Mouse (Mus musculus) neural tube, embryonic 14.5 days (tissue): ENCODE measurements around the gene Skil. TPM values are rescaled to one million over a fixed set of nuclear protein-coding genes. Genes with fewer than 3 reads are reported as not detected.
A peak's percentile ranks its signal among the peaks of the same experiment; 100 is the strongest.
"Not testable (repeated sequence)": the region's sequence is repeated elsewhere in the genome, so short reads cannot be mapped to it uniquely, and the experiment has no call there.

Source experiments
- ATAC-seq: fragments of 200-750 bp; cut with Nextera tagmentation; 2 replicates; pipeline ENCODE4 v1.8.0; 2017; ENCODE audit warnings: low read depth, mild to moderate bottlenecking, moderate TSS enrichment, moderate library complexity
- H3K27ac ChIP-seq: fragments of 300-500 bp; sonication (generic); 2 replicates; pipeline ENCODE4 v1.5.1; 2014; ENCODE audit warnings: low read depth, mild to moderate bottlenecking, control low read depth, low read length, moderate library complexity, mixed read lengths
- H3K27me3 ChIP-seq: fragments of 300-500 bp; sonication (generic); 2 replicates; pipeline ENCODE4 v1.6.1; 2014; ENCODE audit warnings: low read length; ENCODE audit not compliant: control insufficient read depth, insufficient read depth
- H3K36me3 ChIP-seq: fragments of 300-500 bp; sonication (generic); 2 replicates; pipeline ENCODE4 v1.6.1; 2014; ENCODE audit warnings: low read length, mixed read lengths; ENCODE audit not compliant: control insufficient read depth, insufficient read depth
- H3K4me1 ChIP-seq: fragments of 300-500 bp; sonication (generic); 2 replicates; pipeline ENCODE4 v1.6.1; 2014; ENCODE audit warnings: low read length; ENCODE audit not compliant: control insufficient read depth, insufficient read depth
- H3K4me2 ChIP-seq: fragments of 300-500 bp; sonication (generic); 2 replicates; pipeline ENCODE4 v1.6.1; 2014; ENCODE audit warnings: mild to moderate bottlenecking, low read depth, low read length, control low read depth
- H3K4me3 ChIP-seq: fragments of 300-500 bp; sonication (generic); 2 replicates; pipeline ENCODE4 v1.5.1; 2014; ENCODE audit warnings: low read depth, low read length, control low read depth, mixed read lengths
- H3K9ac ChIP-seq: fragments of 300-500 bp; sonication (generic); replicated peaks from 2 replicates; pipeline ENCODE4 v1.6.1; 2014; ENCODE audit warnings: low read depth, mild to moderate bottlenecking, control low read depth, low read length, mixed read lengths
- H3K9me3 ChIP-seq: fragments of 300-500 bp; sonication (generic); 2 replicates; pipeline ENCODE4 v1.6.1; 2016; ENCODE audit warnings: low read length; ENCODE audit not compliant: control insufficient read depth
- WGBS: fragments of 180-500 bp; shearing (Covaris S2); extraction: QIAGEN DNeasy Blood & Tissue Kit; methylation state at CpG from one replicate; pipeline ENCODE4 v1.1.7; 2014; 5-methylcytosine and 5-hydroxymethylcytosine counted together
- polyA plus RNA-seq: library from polyadenylated mRNA; unstranded; fragments of >200 nt; fragmentation: Nextera tagmentation; extraction: Ambion mirVana; gene quantifications from 2 replicates; pipeline ENCODE4 v1.2.1, GENCODE M21; 2014

Gene Skil
- polyA plus RNA-seq, 1 experiment from 2014 or later: 39.7 TPM

- Histone ChIP-seq H3K4me2 (no peak overlapping the region), H3K9me3 (no peaks in the 10 kb centered on the region), H3K9ac (no peak overlapping the region), H3K4me3 (no peak overlapping the region), H3K36me3 (no peaks in the 10 kb centered on the region), H3K4me1 (no peaks in the 10 kb centered on the region), H3K27me3 (no peaks in the 10 kb centered on the region), H3K27ac (no peak overlapping the region)
- 55% methylated on average over 5 of the region's 5 CpGs for WGBS
- no peak for ATAC-seq
Measured at GRCm38 (mm10) chr3:31133664-31134063, 38.8 kb downstream of the Skil start.

GRCm38 (mm10) chr3:31134246-31134645, 39.4 kb downstream of the Skil start:
- no peaks in the 10 kb centered on the region for H3K9me3 ChIP-seq
- H3K36me3 ChIP-seq: no peaks in the 10 kb centered on the region
- H3K9ac ChIP-seq: no peak overlapping the region
- WGBS: 88% methylated on average over 8 of the region's 8 CpGs
- H3K4me3 ChIP-seq: no peak overlapping the region
- no peaks in the 10 kb centered on the region for H3K27me3 ChIP-seq
- H3K4me1 ChIP-seq: no peaks in the 10 kb centered on the region
- no peak for ATAC-seq
- H3K27ac ChIP-seq: no peak overlapping the region
- H3K4me2 ChIP-seq: no peak overlapping the region

GRCm38 (mm10) chr3:31134696-31135095, 39.8 kb downstream of the Skil start:
- no peak for ATAC-seq

GRCm38 (mm10) chr3:31136591-31136990, 41.7 kb downstream of the Skil start:
- not testable (repeated sequence) for H3K4me2 ChIP-seq, H3K36me3 ChIP-seq, H3K4me1 ChIP-seq, H3K27me3 ChIP-seq, H3K9ac ChIP-seq, H3K9me3 ChIP-seq, H3K27ac ChIP-seq, ATAC-seq, H3K4me3 ChIP-seq
- 74% methylated on average over 4 of the region's 4 CpGs for WGBS

More at GRCm38 (mm10) chr3:31134696-31135095, 39.8 kb downstream of the Skil start:
- Histone ChIP-seq H3K36me3 (no peaks in the 10 kb centered on the region), H3K27me3 (no peaks in the 10 kb centered on the region), H3K9me3 (no peaks in the 10 kb centered on the region), H3K9ac (no peak overlapping the region), H3K4me3 (no peak overlapping the region), H3K4me1 (no peaks in the 10 kb centered on the region), H3K27ac (no peak overlapping the region), H3K4me2 (no peak overlapping the region)
- 74% methylated on average over 7 of the region's 7 CpGs for WGBS

GRCm38 (mm10) chr3:31138454-31139424, 43.9 kb downstream of the Skil start:
- no peak overlapping the region for H3K9ac ChIP-seq
- no peak overlapping the region for H3K4me3 ChIP-seq
- H3K9me3 ChIP-seq: no peaks in the 10 kb centered on the region
- H3K4me2 ChIP-seq: no peak overlapping the region
- no peak overlapping the region for H3K27ac ChIP-seq
- H3K4me1 ChIP-seq: no peaks in the 10 kb centered on the region
- 57% methylated on average over 13 of the region's 13 CpGs for WGBS
- H3K27me3 ChIP-seq: no peaks in the 10 kb centered on the region
- no peaks in the 10 kb centered on the region for H3K36me3 ChIP-seq
- ATAC-seq: peak; percentile 58

- H3K9me3 ChIP-seq: no peaks in the 10 kb centered on the region
- H3K9ac ChIP-seq: no peak overlapping the region
- 83% methylated on average over 4 of the region's 4 CpGs for WGBS
Measured at GRCm38 (mm10) chr3:31141621-31142020, 46.8 kb downstream of the Skil start.

GRCm38 (mm10) chr3:31145222-31145621, 50.4 kb downstream of the Skil start:
- H3K4me2 ChIP-seq, H3K4me3 ChIP-seq, H3K9ac ChIP-seq, H3K9me3 ChIP-seq, H3K4me1 ChIP-seq, H3K27ac ChIP-seq, H3K36me3 ChIP-seq, ATAC-seq, H3K27me3 ChIP-seq: not testable (repeated sequence)
- WGBS: 90% methylated on average over 11 of the region's 11 CpGs

More at GRCm38 (mm10) chr3:31141621-31142020, 46.8 kb downstream of the Skil start:
- Histone ChIP-seq H3K4me2 (no peak overlapping the region), H3K27ac (no peak overlapping the region), H3K36me3 (no peaks in the 10 kb centered on the region), H3K4me1 (no peaks in the 10 kb centered on the region), H3K4me3 (no peak overlapping the region), H3K27me3 (no peaks in the 10 kb centered on the region)
- no peak for ATAC-seq

- H3K9me3 ChIP-seq: no peaks in the 10 kb centered on the region
- H3K27ac ChIP-seq: no peak overlapping the region
- ATAC-seq: peak; percentile 82
- peaks cover 3% of the 10 kb centered on the region; the same call in 1 of the 2 replicates for H3K27me3 ChIP-seq
- WGBS: 14% methylated on average over 14 of the region's 14 CpGs
- no peak overlapping the region for H3K4me3 ChIP-seq
- H3K36me3 ChIP-seq: no peaks in the 10 kb centered on the region
- no peaks in the 10 kb centered on the region for H3K4me1 ChIP-seq
- H3K4me2 ChIP-seq: peak overlapping the region; percentile 14; the same call in 1 of the 2 replicates
- no peak overlapping the region for H3K9ac ChIP-seq
Measured at GRCm38 (mm10) chr3:31145641-31146290, 50.9 kb downstream of the Skil start.

GRCm38 (mm10) chr3:31148595-31148994, 53.7 kb downstream of the Skil start:
- peaks cover 3% of the 10 kb centered on the region; the same call in 1 of the 2 replicates for H3K27me3 ChIP-seq
- no peaks in the 10 kb centered on the region for H3K36me3 ChIP-seq
- no peaks in the 10 kb centered on the region for H3K9me3 ChIP-seq
- H3K4me1 ChIP-seq: no peaks in the 10 kb centered on the region
- 87% methylated on average over 7 of the region's 7 CpGs for WGBS
- H3K4me3 ChIP-seq: no peak overlapping the region
- no peak overlapping the region for H3K9ac ChIP-seq
- ATAC-seq: no peak
- no peak overlapping the region for H3K4me2 ChIP-seq
- no peak overlapping the region for H3K27ac ChIP-seq
